Mouse (Mus musculus): ENCODE measurements at regions not wholly inside any gene's neighbourhood (a gene's known extent, or its start where the extent isn't known, plus 50 kb on each side); places are given as distances from the start of the nearest gene placed in this dataset.
A peak's percentile ranks its signal among the peaks of the same experiment; 100 is the strongest.

DNA sequence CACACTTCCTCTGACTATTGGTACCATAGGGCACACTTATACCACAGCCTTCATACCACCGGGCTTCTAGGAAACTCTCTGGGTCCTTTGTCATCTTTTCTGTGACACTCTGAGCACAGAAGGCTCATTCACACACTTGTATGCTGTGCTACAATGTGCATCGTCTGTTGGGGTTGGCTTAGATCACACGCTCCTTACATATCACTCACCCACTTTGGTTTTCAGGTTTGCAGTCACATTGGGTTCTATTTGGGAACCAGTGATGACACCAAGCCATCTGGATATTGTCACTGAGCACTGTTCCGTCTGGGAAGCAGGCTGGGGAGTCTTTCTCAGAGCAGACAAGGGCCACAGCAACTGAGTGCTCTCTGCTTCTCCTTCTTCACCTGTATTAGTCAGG lies 74.1 kb upstream of the Vldlr start:
- Histone ChIP-seq H3K4me1 (peaks cover 2% of the 10 kb centered on the region), H3K9me3 (peaks cover 5% of the 10 kb centered on the region; the same call in 1 of the 2 replicates), H3K27me3 (replicated peaks) (no peaks in the 10 kb centered on the region), H3K4me3 (no peak overlapping the region), H3K9ac (no peak overlapping the region), H3K27ac (replicated peaks) (no peak overlapping the region), H3K4me2 (no peak overlapping the region), H3K36me3 (no peaks in the 10 kb centered on the region)
- WGBS = 64% methylated on average over 4 of the region's 4 CpGs
- ATAC-seq (ENCODE audit: extremely low read depth, insufficient number of reproducible peaks, low FRiP score, low TSS enrichment) = no peak

DNA sequence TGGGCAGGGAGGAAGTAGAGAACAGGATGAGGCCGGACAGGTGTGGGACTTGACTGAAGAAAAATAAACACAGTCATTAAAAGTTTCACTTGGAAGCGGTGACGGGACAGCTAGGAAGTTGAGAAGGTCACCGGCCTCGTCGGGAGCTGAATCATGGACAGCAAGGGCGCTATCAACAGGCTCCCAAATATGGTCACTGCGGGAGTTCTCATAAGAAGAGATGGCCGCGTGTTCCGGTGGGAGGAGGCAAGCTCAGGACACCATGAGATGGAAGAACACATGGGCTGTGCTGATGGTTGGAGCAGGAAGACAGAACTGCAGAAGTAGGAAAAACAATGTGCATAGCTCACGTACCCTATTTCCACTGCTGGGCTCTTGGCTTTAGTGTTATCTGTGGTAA lies 68.9 kb upstream of the Vldlr start:
- peaks cover 31% of the 10 kb centered on the region for H3K4me1 ChIP-seq
- no peaks in the 10 kb centered on the region for H3K36me3 ChIP-seq
- no peak overlapping the region for H3K4me2 ChIP-seq
- H3K4me3 ChIP-seq = no peak overlapping the region
- H3K27me3 ChIP-seq (replicated peaks) = no peaks in the 10 kb centered on the region
- ATAC-seq (ENCODE audit: extremely low read depth, insufficient number of reproducible peaks, low FRiP score, low TSS enrichment) = no peak
- peaks cover 1% of the 10 kb centered on the region; the same call in 1 of the 2 replicates for H3K9me3 ChIP-seq
- whole genome bisulfite sequencing = 34% methylated on average over 12 of the region's 12 CpGs
- no peak overlapping the region for H3K9ac ChIP-seq
- H3K27ac ChIP-seq (replicated peaks) = no peak overlapping the region

DNA sequence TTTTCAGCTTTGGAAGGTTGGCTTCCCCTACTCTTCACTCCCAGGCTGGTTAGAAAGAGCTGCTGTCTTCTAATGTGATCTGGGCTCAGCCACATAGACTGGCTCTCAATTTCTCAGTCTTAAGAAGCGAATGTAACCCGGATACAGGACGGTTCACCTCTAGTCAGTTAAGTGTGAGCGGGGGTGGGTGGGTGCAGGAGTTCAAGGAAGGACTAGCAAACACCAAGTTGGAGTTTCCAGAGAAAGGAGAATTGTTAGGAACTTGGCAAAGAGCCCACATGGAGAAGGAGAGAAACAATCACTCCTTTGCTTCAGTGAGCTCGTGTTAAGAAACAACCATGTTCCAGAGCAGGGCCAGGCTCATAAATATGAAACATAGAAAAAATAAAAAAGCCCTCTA lies 68.0 kb upstream of the Vldlr start:
- no peak for ATAC-seq (ENCODE audit: extremely low read depth, insufficient number of reproducible peaks, low FRiP score, low TSS enrichment)
- H3K9ac ChIP-seq = no peak overlapping the region
- 58% methylated on average over 5 of the region's 5 CpGs for WGBS
- no peak overlapping the region for H3K4me3 ChIP-seq
- no peaks in the 10 kb centered on the region for H3K27me3 ChIP-seq (replicated peaks)
- H3K4me1 ChIP-seq = peaks cover 31% of the 10 kb centered on the region
- no peaks in the 10 kb centered on the region for H3K9me3 ChIP-seq
- H3K4me2 ChIP-seq = no peak overlapping the region
- H3K36me3 ChIP-seq = no peaks in the 10 kb centered on the region
- 0 out of 2 replicates have a peak overlapping the region, but pooled peaks have one; percentile 20 for H3K27ac ChIP-seq (replicated peaks)

DNA sequence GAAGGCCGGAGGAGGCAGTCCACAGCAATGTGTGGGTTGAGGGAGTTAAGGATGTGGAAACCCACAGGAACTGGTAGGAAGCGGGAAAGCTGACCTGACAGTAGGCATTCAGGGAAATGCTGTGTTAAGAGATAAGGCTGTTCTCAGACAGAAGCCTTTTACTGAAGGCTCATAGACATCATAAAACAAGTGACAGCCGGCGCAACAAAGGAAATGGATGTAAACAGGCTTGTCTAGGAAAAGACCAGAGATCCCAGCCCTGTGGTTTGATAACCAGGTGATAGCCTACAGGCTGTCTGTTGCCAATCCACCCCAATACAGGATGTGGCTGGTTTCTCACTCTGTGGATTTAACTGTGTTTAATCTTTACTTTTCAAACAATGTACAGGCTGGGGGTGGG lies 66.7 kb upstream of the Vldlr start:
- no peaks in the 10 kb centered on the region for H3K9me3 ChIP-seq
- no peaks in the 10 kb centered on the region for H3K27me3 ChIP-seq (replicated peaks)
- H3K4me1 ChIP-seq = peaks cover 31% of the 10 kb centered on the region
- H3K4me3 ChIP-seq = no peak overlapping the region
- no peak overlapping the region for H3K9ac ChIP-seq
- H3K4me2 ChIP-seq = no peak overlapping the region
- 36% methylated on average over 4 of the region's 4 CpGs for WGBS
- H3K36me3 ChIP-seq = no peaks in the 10 kb centered on the region
- ATAC-seq (ENCODE audit: extremely low read depth, insufficient number of reproducible peaks, low FRiP score, low TSS enrichment) = no peak
- no peak overlapping the region for H3K27ac ChIP-seq (replicated peaks)

DNA sequence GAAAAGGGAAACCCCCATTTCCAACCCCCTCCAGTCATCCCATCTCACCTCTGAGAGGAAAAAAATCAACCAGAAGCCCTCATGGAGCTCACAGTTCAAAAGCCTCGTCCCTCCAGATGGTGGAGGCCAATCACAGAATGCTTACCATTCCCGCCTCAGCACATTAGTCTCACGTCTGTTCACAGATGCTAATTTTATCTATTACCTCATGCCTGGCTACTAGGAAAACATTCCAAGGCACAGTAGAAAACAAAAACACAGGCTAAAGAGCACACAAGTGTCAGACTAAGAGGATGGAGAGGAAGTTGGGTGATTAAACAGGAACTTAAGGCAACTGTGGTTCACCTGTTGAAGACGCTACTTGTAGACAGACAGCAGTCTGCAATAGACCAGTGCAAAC lies 54.4 kb upstream of the Vldlr start:
- no peak for ATAC-seq (ENCODE audit: extremely low read depth, insufficient number of reproducible peaks, low FRiP score, low TSS enrichment)
- Histone ChIP-seq H3K36me3 (no peaks in the 10 kb centered on the region), H3K27ac (replicated peaks) (no peak overlapping the region), H3K4me2 (no peak overlapping the region), H3K4me3 (no peak overlapping the region), H3K9ac (no peak overlapping the region), H3K4me1 (no peaks in the 10 kb centered on the region), H3K9me3 (no peaks in the 10 kb centered on the region), H3K27me3 (replicated peaks) (no peaks in the 10 kb centered on the region)
- WGBS = 38% methylated on average over 4 of the region's 4 CpGs
